Mouse (Mus musculus): ENCODE data around the gene Hist1h2bg.

- TF ChIP-seq CTCF (IDR thresholded peaks at IDR 0.05; ENCODE audit: low read depth) (no peak), EP300 (IDR thresholded peaks at IDR 0.05; ENCODE audit: low read depth) (peak; percentile 87)
Observed at GRCm38 (mm10) chr13:23530901-23531875, 40.0 kb upstream of the Hist1h2bg start, which contains the start of gene Hist1h4h.

Measured in heart, postnatal 0 days (tissue).